Mouse (Mus musculus) ZHBTc4 (cell line): ENCODE results near the gene Tmem239.

Source experiments
- DNase-seq: peaks from one replicate; pipeline ENCODE4 v3.0.0-alpha.2; 2011; ENCODE audit warnings: low read depth, low spot score

Gene Tmem239

GRCm38 (mm10) chr2:130411558-130412495, 5.5 kb downstream of the Tmem239 start:
- peak; percentile 86 for DNase-seq

GRCm38 (mm10) chr2:130412775-130413174, 6.5 kb downstream of the Tmem239 start:
- no peak for DNase-seq

- DNase-seq: peak; percentile 32
Observed at GRCm38 (mm10) chr2:130414094-130414856, 8.0 kb downstream of the Tmem239 start.

GRCm38 (mm10) chr2:130421781-130422620, 15.7 kb downstream of the Tmem239 start:
- no peak for DNase-seq

- peak; percentile 86 for DNase-seq
Observed at GRCm38 (mm10) chr2:130423397-130424125, 17.3 kb downstream of the Tmem239 start.

- peak; percentile 92 for DNase-seq
Observed at GRCm38 (mm10) chr2:130424126-130424853, 18.0 kb downstream of the Tmem239 start, which contains the start of the genes Vps16 and Pced1a. Gene Vps16 (plus strand): TSS chr2:130424339. Gene Pced1a (minus strand): TSS chr2:130424701.

GRCm38 (mm10) chr2:130425112-130425511, 18.8 kb downstream of the Tmem239 start:
- DNase-seq: no peak

GRCm38 (mm10) chr2:130429851-130430250, 23.6 kb downstream of the Tmem239 start:
- DNase-seq: no peak

- DNase-seq: no peak
Observed at GRCm38 (mm10) chr2:130430484-130430883, 24.2 kb downstream of the Tmem239 start.

GRCm38 (mm10) chr2:130432157-130432556, 25.9 kb downstream of the Tmem239 start:
- DNase-seq: no peak

GRCm38 (mm10) chr2:130433152-130433551, 26.9 kb downstream of the Tmem239 start:
- peak; percentile 72 for DNase-seq

- no peak for DNase-seq
Observed at GRCm38 (mm10) chr2:130436769-130437168, 30.5 kb downstream of the Tmem239 start.

GRCm38 (mm10) chr2:130438861-130439260, 32.6 kb downstream of the Tmem239 start:
- no peak for DNase-seq

- DNase-seq: no peak
Observed at GRCm38 (mm10) chr2:130439840-130440480, 33.7 kb downstream of the Tmem239 start.

GRCm38 (mm10) chr2:130442162-130442561, 35.9 kb downstream of the Tmem239 start:
- peak; percentile 49 for DNase-seq

GRCm38 (mm10) chr2:130448449-130448848, 42.2 kb downstream of the Tmem239 start:
- DNase-seq: no peak

- DNase-seq: peak; percentile 16
Observed at GRCm38 (mm10) chr2:130449021-130449793, 42.9 kb downstream of the Tmem239 start.

GRCm38 (mm10) chr2:130449794-130450433, 43.6 kb downstream of the Tmem239 start, which contains the start of gene Ptpra:
Gene Ptpra (plus strand): TSS chr2:130450278.
- DNase-seq: peak; percentile 92
